Mouse (Mus musculus) kidney, postnatal 0 days (tissue): ENCODE data around the gene Fam3b. TPM values are rescaled to one million over a fixed set of nuclear protein-coding genes. Genes with fewer than 3 reads are reported as not detected.

ENCODE experiments used
- ATAC-seq: fragments of 200-750 bp; cut with Nextera tagmentation; replicated peaks from 2 replicates; pipeline ENCODE4 v1.8.0; 2017; ENCODE audit warnings: low read depth, moderate number of reproducible peaks, moderate TSS enrichment, moderate library complexity; ENCODE audit not compliant: low FRiP score
- DNase-seq: peaks from one replicate; pipeline ENCODE4 v3.0.0-alpha.2; 2016; ENCODE audit warnings: low spot score
- H3K27ac ChIP-seq: fragments of 300-500 bp; sonication (generic); 2 replicates; pipeline ENCODE4 v1.5.1; 2014; ENCODE audit warnings: mild to moderate bottlenecking
- H3K27me3 ChIP-seq: fragments of 300-500 bp; sonication (generic); 2 replicates; pipeline ENCODE4 v1.6.1; 2014; ENCODE audit warnings: low read length, mixed read lengths; ENCODE audit not compliant: insufficient read depth
- H3K36me3 ChIP-seq: fragments of 300-500 bp; sonication (generic); 2 replicates; pipeline ENCODE4 v1.6.1; 2014; ENCODE audit warnings: low read length, mixed read lengths; ENCODE audit not compliant: insufficient read depth
- H3K4me1 ChIP-seq: fragments of 300-500 bp; sonication (generic); replicated peaks from 2 replicates; pipeline ENCODE4 v1.6.1; 2014; ENCODE audit warnings: antibody characterized with exemption, low read length, mixed read lengths; ENCODE audit not compliant: insufficient read depth
- H3K4me2 ChIP-seq: fragments of 300-500 bp; sonication (generic); 2 replicates; pipeline ENCODE4 v1.6.1; 2014; ENCODE audit warnings: mild to moderate bottlenecking, low read length, moderate library complexity, mixed read lengths
- H3K4me3 ChIP-seq: fragments of 300-500 bp; sonication (generic); replicated peaks from 2 replicates; pipeline ENCODE4 v1.5.1; 2014; ENCODE audit warnings: low read depth, low read length
- H3K9ac ChIP-seq: fragments of 300-500 bp; sonication (generic); 2 replicates; pipeline ENCODE4 v1.6.1; 2014; ENCODE audit warnings: low read depth, low read length
- H3K9me3 ChIP-seq: fragments of 300-500 bp; sonication (generic); replicated peaks from 2 replicates; pipeline ENCODE4 v1.6.1; 2016; ENCODE audit warnings: low read length, inconsistent platforms, mixed read lengths
- CTCF ChIP-seq: IDR thresholded peaks from 2 replicates; pipeline ENCODE4 v1.5.1; 2016; ENCODE audit warnings: antibody characterized with exemption, low read depth, mild to moderate bottlenecking, moderate library complexity
- WGBS: fragments of 180-500 bp; shearing (Covaris S2); extraction: QIAGEN DNeasy Blood & Tissue Kit; methylation state at CpG from one replicate; pipeline ENCODE4 v1.1.7; 2014; 5-methylcytosine and 5-hydroxymethylcytosine counted together
- polyA plus RNA-seq: library from polyadenylated mRNA; unstranded; fragments of >200 nt; fragmentation: Nextera tagmentation; extraction: Ambion mirVana; gene quantifications from 2 replicates; pipeline ENCODE4 v1.2.1, GENCODE M21; 2015

The Fam3b gene
- polyA plus RNA-seq, 1 experiment from 2014 or later = not detected

DNA sequence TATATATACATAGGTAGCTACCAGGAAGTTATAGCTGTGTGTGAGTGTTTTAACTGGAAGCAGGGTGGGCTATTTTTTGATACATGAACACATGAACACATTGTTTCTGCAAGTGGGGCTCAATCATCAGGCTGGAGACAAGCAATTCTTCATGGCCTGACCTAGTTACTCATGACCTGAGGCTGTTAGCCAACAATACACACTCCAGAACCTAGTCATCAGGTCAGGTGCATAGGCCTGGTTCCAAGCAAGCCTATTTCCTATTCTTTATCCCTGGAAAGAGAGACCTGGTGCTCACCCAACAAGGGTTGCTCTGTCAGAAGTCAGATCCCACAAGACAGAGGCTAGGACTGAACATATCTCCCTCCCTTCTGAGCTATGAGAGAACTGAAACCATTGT is 3.1 kb downstream of the Fam3b start:
- no peaks in the 10 kb centered on the region for H3K4me1 ChIP-seq
- no peak overlapping the region for H3K4me3 ChIP-seq
- no peak for TF ChIP-seq CTCF
- H3K27me3 ChIP-seq = no peaks in the 10 kb centered on the region
- no peaks in the 10 kb centered on the region for H3K36me3 ChIP-seq
- no peak for ATAC-seq
- no peak overlapping the region for H3K4me2 ChIP-seq
- H3K9me3 ChIP-seq = no peaks in the 10 kb centered on the region
- no peak overlapping the region for H3K9ac ChIP-seq
- no peak overlapping the region for H3K27ac ChIP-seq
- DNase-seq = no peak

- 13% methylated on average over 5 of the region's 5 CpGs for WGBS
- no peak overlapping the region for H3K9ac ChIP-seq
- no peaks in the 10 kb centered on the region for H3K27me3 ChIP-seq
- no peaks in the 10 kb centered on the region for H3K4me1 ChIP-seq
- ATAC-seq (no peak), DNase-seq (no peak)
- H3K27ac ChIP-seq = no peak overlapping the region
- H3K4me3 ChIP-seq = no peak overlapping the region
- no peak for TF ChIP-seq CTCF
- no peaks in the 10 kb centered on the region for H3K36me3 ChIP-seq
- H3K9me3 ChIP-seq = no peaks in the 10 kb centered on the region
- H3K4me2 ChIP-seq = no peak overlapping the region
Observed at GRCm38 (mm10) chr16:97510849-97511248, 3.8 kb downstream of the Fam3b start.

- TF ChIP-seq CTCF = no peak; the same call in 1 of the 2 replicates
- H3K4me3 ChIP-seq = no peak overlapping the region
Observed at GRCm38 (mm10) chr16:97507783-97508182, 6.8 kb downstream of the Fam3b start.

DNA sequence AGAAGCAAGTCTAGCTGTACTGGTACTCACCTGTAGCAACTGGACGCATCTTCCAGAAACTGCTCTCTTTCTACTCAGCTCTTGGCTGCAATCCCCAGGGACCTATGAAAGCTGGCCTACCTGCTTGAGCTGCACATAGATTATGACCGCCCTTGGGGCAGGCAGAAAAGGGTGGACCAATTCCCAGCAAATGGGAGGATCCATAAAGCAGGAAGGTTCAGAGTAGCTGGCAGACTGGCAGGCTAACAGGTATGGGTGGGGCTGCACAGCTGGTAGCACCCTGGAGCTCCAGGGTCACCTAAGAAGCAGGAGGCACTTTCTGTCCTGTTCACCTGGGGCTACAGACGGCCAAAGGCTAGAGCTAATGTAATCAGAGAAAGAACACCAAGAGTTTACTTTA is 9.8 kb downstream of the Fam3b start:
- Histone ChIP-seq H3K9ac (no peak overlapping the region), H3K9me3 (no peaks in the 10 kb centered on the region), H3K36me3 (no peaks in the 10 kb centered on the region), H3K4me3 (no peak overlapping the region), H3K27me3 (no peaks in the 10 kb centered on the region), H3K27ac (no peak overlapping the region), H3K4me1 (no peaks in the 10 kb centered on the region), H3K4me2 (no peak overlapping the region)
- DNase-seq (no peak), ATAC-seq (no peak)
- no peak for TF ChIP-seq CTCF
- WGBS = 81% methylated on average over 3 of the region's 3 CpGs

More at GRCm38 (mm10) chr16:97507783-97508182, 6.8 kb downstream of the Fam3b start:
- Histone ChIP-seq H3K36me3 (no peaks in the 10 kb centered on the region), H3K27me3 (no peaks in the 10 kb centered on the region), H3K27ac (no peak overlapping the region), H3K4me1 (no peaks in the 10 kb centered on the region), H3K9me3 (no peaks in the 10 kb centered on the region), H3K4me2 (no peak overlapping the region), H3K9ac (no peak overlapping the region)
- DNase-seq (no peak), ATAC-seq (no peak)

DNA sequence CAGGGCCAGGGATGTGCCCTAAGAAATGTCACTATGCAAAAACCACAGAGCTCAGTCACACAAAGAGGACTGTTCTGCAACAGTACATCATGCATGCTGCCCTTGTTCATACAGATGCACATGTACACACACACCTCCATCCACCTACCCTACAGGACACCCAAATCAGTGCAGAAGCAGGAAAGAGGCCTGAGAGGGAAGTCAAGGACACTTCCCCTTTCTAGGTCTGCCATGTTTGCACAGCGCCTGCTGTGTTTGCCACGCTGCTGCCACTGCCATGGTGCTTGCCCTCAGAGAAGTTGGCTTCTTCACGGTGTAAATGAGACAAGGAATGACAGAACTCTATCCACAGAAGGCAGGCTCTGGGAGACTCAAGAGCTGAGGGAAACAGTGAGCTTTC is 10.8 kb downstream of the Fam3b start:
- Histone ChIP-seq H3K27ac (no peak overlapping the region), H3K9ac (no peak overlapping the region), H3K4me1 (no peaks in the 10 kb centered on the region), H3K4me2 (no peak overlapping the region), H3K27me3 (no peaks in the 10 kb centered on the region), H3K9me3 (no peaks in the 10 kb centered on the region), H3K4me3 (no peak overlapping the region), H3K36me3 (no peaks in the 10 kb centered on the region)
- DNase-seq (no peak), ATAC-seq (no peak)
- no peak for TF ChIP-seq CTCF
- WGBS = 87% methylated on average over 3 of the region's 3 CpGs

- 84% methylated on average over 7 of the region's 7 CpGs for WGBS
- Histone ChIP-seq H3K4me1 (no peaks in the 10 kb centered on the region), H3K9ac (no peak overlapping the region), H3K36me3 (no peaks in the 10 kb centered on the region), H3K4me3 (no peak overlapping the region), H3K9me3 (no peaks in the 10 kb centered on the region), H3K27ac (no peak overlapping the region), H3K4me2 (no peak overlapping the region), H3K27me3 (no peaks in the 10 kb centered on the region)
- no peak for TF ChIP-seq CTCF
- DNase-seq = no peak
- ATAC-seq = no peak
Observed at GRCm38 (mm10) chr16:97500901-97501300, 13.7 kb downstream of the Fam3b start.

GRCm38 (mm10) chr16:97499450-97499849 is 15.2 kb downstream of the Fam3b start:
- WGBS = 91% methylated on average over 7 of the region's 7 CpGs
- DNase-seq (no peak), ATAC-seq (no peak)
- Histone ChIP-seq H3K4me1 (no peaks in the 10 kb centered on the region), H3K9me3 (no peaks in the 10 kb centered on the region), H3K36me3 (no peaks in the 10 kb centered on the region), H3K4me3 (no peak overlapping the region), H3K27ac (no peak overlapping the region), H3K4me2 (no peak overlapping the region), H3K9ac (no peak overlapping the region), H3K27me3 (no peaks in the 10 kb centered on the region)
- no peak for TF ChIP-seq CTCF
